Mouse (Mus musculus): Measurements from ENCODE around the gene Ptbp1. TPM values are rescaled to one million over a fixed set of nuclear protein-coding genes. Genes with fewer than 3 reads are reported as not detected.

Gene Ptbp1
- polyA plus RNA-seq, 1 experiment from 2014 or later = 202 TPM

- no peak overlapping the region for H3K4me3 ChIP-seq
- ATAC-seq (ENCODE audit: low FRiP score, low read depth) = no peak
- H3K27me3 ChIP-seq = no peaks in the 10 kb centered on the region
- 82% methylated on average over 25 of the region's 25 CpGs for WGBS
- H3K4me1 ChIP-seq = peaks cover 32% of the 10 kb centered on the region
- 0 out of 2 replicates have a peak overlapping the region, but pooled peaks have one; percentile 26 for H3K27ac ChIP-seq (replicated peaks)
- H3K36me3 ChIP-seq = peaks cover 96% of the 10 kb centered on the region
- no peak overlapping the region for H3K9ac ChIP-seq (replicated peaks)
- H3K9me3 ChIP-seq = no peaks in the 10 kb centered on the region
- no peak overlapping the region for H3K4me2 ChIP-seq (replicated peaks)
Measured at GRCm38 (mm10) chr10:79861230-79862048, 7.2 kb downstream of the Ptbp1 start.

- Histone ChIP-seq H3K27ac (replicated peaks) (peak overlapping the region; percentile 26; the same call in 1 of the 2 replicates), H3K4me1 (peaks cover 25% of the 10 kb centered on the region), H3K36me3 (peaks cover 97% of the 10 kb centered on the region), H3K4me3 (no peak overlapping the region), H3K4me2 (replicated peaks) (no peak overlapping the region), H3K9ac (replicated peaks) (no peak overlapping the region), H3K27me3 (no peaks in the 10 kb centered on the region), H3K9me3 (no peaks in the 10 kb centered on the region)
- ATAC-seq (ENCODE audit: low FRiP score, low read depth) = no peak
- WGBS = 89% methylated on average over 23 of the region's 23 CpGs
Measured at GRCm38 (mm10) chr10:79862049-79862788, 8.0 kb downstream of the Ptbp1 start.

GRCm38 (mm10) chr10:79862925-79863324 is 8.7 kb downstream of the Ptbp1 start:
- H3K9me3 ChIP-seq = no peaks in the 10 kb centered on the region
- 0 out of 2 replicates have a peak overlapping the region, but pooled peaks have one; percentile 26 for H3K27ac ChIP-seq (replicated peaks)
- WGBS = 80% methylated on average over 10 of the region's 10 CpGs
- no peak overlapping the region for H3K9ac ChIP-seq (replicated peaks)
- peaks cover 96% of the 10 kb centered on the region for H3K36me3 ChIP-seq
- H3K4me1 ChIP-seq = peaks cover 18% of the 10 kb centered on the region
- no peak overlapping the region for H3K4me2 ChIP-seq (replicated peaks)
- no peaks in the 10 kb centered on the region for H3K27me3 ChIP-seq
- H3K4me3 ChIP-seq = no peak overlapping the region
- ATAC-seq (ENCODE audit: low FRiP score, low read depth) = no peak

GRCm38 (mm10) chr10:79864351-79865188 is 10.3 kb downstream of the Ptbp1 start:
- H3K4me2 ChIP-seq (replicated peaks) = no peak overlapping the region
- peaks cover 86% of the 10 kb centered on the region for H3K36me3 ChIP-seq
- no peak overlapping the region for H3K9ac ChIP-seq (replicated peaks)
- ATAC-seq (ENCODE audit: low FRiP score, low read depth) = peak; percentile 45
- H3K27ac ChIP-seq (replicated peaks) = peak overlapping the region; percentile 63
- H3K4me1 ChIP-seq = peaks cover 13% of the 10 kb centered on the region; the same call in 1 of the 2 replicates
- no peak overlapping the region for H3K4me3 ChIP-seq
- WGBS = 61% methylated on average over 10 of the region's 10 CpGs
- no peaks in the 10 kb centered on the region for H3K9me3 ChIP-seq
- no peaks in the 10 kb centered on the region for H3K27me3 ChIP-seq

- peak; percentile 17; the same call in 1 of the 2 replicates for ATAC-seq (ENCODE audit: low FRiP score, low read depth)
- peak overlapping the region; percentile 63 for H3K27ac ChIP-seq (replicated peaks)
- peaks cover 84% of the 10 kb centered on the region for H3K36me3 ChIP-seq
- no peak overlapping the region for H3K9ac ChIP-seq (replicated peaks)
- H3K4me2 ChIP-seq (replicated peaks) = no peak overlapping the region
- 72% methylated on average over 11 of the region's 12 CpGs for WGBS
- H3K4me1 ChIP-seq = peaks cover 14% of the 10 kb centered on the region; the same call in 1 of the 2 replicates
- H3K4me3 ChIP-seq = no peak overlapping the region
- H3K27me3 ChIP-seq = no peaks in the 10 kb centered on the region
- H3K9me3 ChIP-seq = no peaks in the 10 kb centered on the region
Measured at GRCm38 (mm10) chr10:79865189-79865601, 11.0 kb downstream of the Ptbp1 start.

GRCm38 (mm10) chr10:79865801-79866295 is 11.6 kb downstream of the Ptbp1 start:
- peak overlapping the region; percentile 63; the same call in 1 of the 2 replicates for H3K27ac ChIP-seq (replicated peaks)
- peaks cover 14% of the 10 kb centered on the region; the same call in 1 of the 2 replicates for H3K4me1 ChIP-seq

GRCm38 (mm10) chr10:79866601-79867000 is 12.4 kb downstream of the Ptbp1 start:
- Histone ChIP-seq H3K4me3 (no peak overlapping the region), H3K4me1 (peaks cover 15% of the 10 kb centered on the region; the same call in 1 of the 2 replicates), H3K27ac (replicated peaks) (no peak overlapping the region), H3K4me2 (replicated peaks) (no peak overlapping the region), H3K36me3 (peaks cover 82% of the 10 kb centered on the region), H3K9ac (replicated peaks) (no peak overlapping the region), H3K9me3 (no peaks in the 10 kb centered on the region), H3K27me3 (no peaks in the 10 kb centered on the region)
- no peak for ATAC-seq (ENCODE audit: low FRiP score, low read depth)
- WGBS = 84% methylated on average over 11 of the region's 11 CpGs

More at GRCm38 (mm10) chr10:79865801-79866295, 11.6 kb downstream of the Ptbp1 start:
- Histone ChIP-seq H3K4me3 (no peak overlapping the region), H3K4me2 (replicated peaks) (no peak overlapping the region), H3K9ac (replicated peaks) (no peak overlapping the region), H3K9me3 (no peaks in the 10 kb centered on the region), H3K27me3 (no peaks in the 10 kb centered on the region), H3K36me3 (peaks cover 82% of the 10 kb centered on the region)
- no peak for ATAC-seq (ENCODE audit: low FRiP score, low read depth)
- 82% methylated on average over 19 of the region's 19 CpGs for WGBS

GRCm38 (mm10) chr10:79871845-79872244 is 17.6 kb downstream of the Ptbp1 start:
- Histone ChIP-seq H3K27ac (replicated peaks) (no peak overlapping the region), H3K36me3 (peaks cover 37% of the 10 kb centered on the region), H3K4me1 (peaks cover 40% of the 10 kb centered on the region), H3K27me3 (no peaks in the 10 kb centered on the region), H3K9ac (replicated peaks) (0 out of 2 replicates have a peak overlapping the region, but pooled peaks have one; percentile 17), H3K4me3 (peak overlapping the region; percentile 78), H3K9me3 (no peaks in the 10 kb centered on the region), H3K4me2 (replicated peaks) (peak overlapping the region; percentile 74)
- 93% methylated on average over 8 of the region's 8 CpGs for WGBS
- no peak for ATAC-seq (ENCODE audit: low FRiP score, low read depth)

- Histone ChIP-seq H3K4me2 (replicated peaks) (peak overlapping the region; percentile 74), H3K36me3 (peaks cover 29% of the 10 kb centered on the region), H3K27me3 (peaks cover 4% of the 10 kb centered on the region; the same call in 1 of the 2 replicates), H3K4me1 (peaks cover 40% of the 10 kb centered on the region), H3K9ac (replicated peaks) (peak overlapping the region; percentile 94), H3K27ac (replicated peaks) (peak overlapping the region; percentile 94), H3K4me3 (peak overlapping the region; percentile 78), H3K9me3 (no peaks in the 10 kb centered on the region)
- no peak for ATAC-seq (ENCODE audit: low FRiP score, low read depth)
- WGBS = 52% methylated on average over 3 of the region's 3 CpGs
Measured at GRCm38 (mm10) chr10:79872862-79873261, 18.6 kb downstream of the Ptbp1 start.

GRCm38 (mm10) chr10:79873313-79873712 is 19.1 kb downstream of the Ptbp1 start:
- 7% methylated on average over 6 of the region's 6 CpGs for WGBS
- Histone ChIP-seq H3K36me3 (peaks cover 29% of the 10 kb centered on the region), H3K9ac (replicated peaks) (peak overlapping the region; percentile 94), H3K27ac (replicated peaks) (peak overlapping the region; percentile 94), H3K27me3 (peaks cover 4% of the 10 kb centered on the region; the same call in 1 of the 2 replicates), H3K4me3 (peak overlapping the region; percentile 78), H3K4me1 (peaks cover 40% of the 10 kb centered on the region), H3K4me2 (replicated peaks) (peak overlapping the region; percentile 74), H3K9me3 (no peaks in the 10 kb centered on the region)
- ATAC-seq (ENCODE audit: low FRiP score, low read depth) = no peak

GRCm38 (mm10) chr10:79873715-79874289 is 19.6 kb downstream of the Ptbp1 start:
- under 1% methylated on average over 26 of the region's 26 CpGs for WGBS

More at GRCm38 (mm10) chr10:79873715-79874289, 19.6 kb downstream of the Ptbp1 start:
- Histone ChIP-seq H3K27ac (replicated peaks) (peak overlapping the region; percentile 94), H3K4me1 (peaks cover 40% of the 10 kb centered on the region), H3K27me3 (peaks cover 4% of the 10 kb centered on the region; the same call in 1 of the 2 replicates), H3K36me3 (peaks cover 29% of the 10 kb centered on the region), H3K4me3 (peak overlapping the region; percentile 78), H3K9me3 (no peaks in the 10 kb centered on the region), H3K4me2 (replicated peaks) (peak overlapping the region; percentile 74), H3K9ac (replicated peaks) (peak overlapping the region; percentile 94)
- no peak for ATAC-seq (ENCODE audit: low FRiP score, low read depth)

Data from midbrain, embryonic 12.5 days (tissue).